Mouse (Mus musculus) intestine, embryonic 15.5 days (tissue): ENCODE data around the gene Itgax. TPM values are rescaled to one million over a fixed set of nuclear protein-coding genes. Genes with fewer than 3 reads are reported as not detected.

Experiments used
- ATAC-seq: fragments of 200-750 bp; cut with Nextera tagmentation; 2 replicates; pipeline ENCODE4 v1.8.0; 2017; ENCODE audit warnings: moderate TSS enrichment, moderate library complexity
- H3K27ac ChIP-seq: fragments of 300-500 bp; sonication (generic); 2 replicates; pipeline ENCODE4 v1.5.1; 2015; ENCODE audit warnings: mild to moderate bottlenecking, inconsistent platforms
- H3K27me3 ChIP-seq: fragments of 300-500 bp; sonication (generic); replicated peaks from 2 replicates; pipeline ENCODE4 v1.6.1; 2015; ENCODE audit warnings: inconsistent platforms
- H3K36me3 ChIP-seq: fragments of 300-500 bp; sonication (generic); 2 replicates; pipeline ENCODE4 v1.6.1; 2015; ENCODE audit warnings: inconsistent platforms
- H3K4me1 ChIP-seq: fragments of 300-500 bp; sonication (generic); replicated peaks from 2 replicates; pipeline ENCODE4 v1.6.1; 2015; ENCODE audit warnings: inconsistent platforms
- H3K4me2 ChIP-seq: fragments of 300-500 bp; sonication (generic); replicated peaks from 2 replicates; pipeline ENCODE4 v1.6.1; 2015; ENCODE audit warnings: mild to moderate bottlenecking, inconsistent platforms
- H3K4me3 ChIP-seq: fragments of 300-500 bp; sonication (generic); replicated peaks from 2 replicates; pipeline ENCODE4 v1.5.1; 2015; ENCODE audit warnings: inconsistent platforms
- H3K9ac ChIP-seq: fragments of 300-500 bp; sonication (generic); 2 replicates; pipeline ENCODE4 v1.6.1; 2015; ENCODE audit warnings: inconsistent platforms
- H3K9me3 ChIP-seq: fragments of 300-500 bp; sonication (generic); 2 replicates; pipeline ENCODE4 v1.6.1; 2016; ENCODE audit warnings: inconsistent platforms
- WGBS: fragments of 180-500 bp; shearing (Covaris S2); methylation state at CpG from one replicate; pipeline ENCODE4 v1.1.7; 2015; 5-methylcytosine and 5-hydroxymethylcytosine counted together
- polyA plus RNA-seq: library from polyadenylated mRNA; unstranded; fragments of >200 nt; fragmentation: Nextera tagmentation; extraction: Ambion mirVana; gene quantifications from 2 replicates; pipeline ENCODE4 v1.2.1, GENCODE M21; 2015

Gene Itgax
- 0.58 and 0.59 TPM in 2 replicates for polyA plus RNA-seq

GRCm38 (mm10) chr7:128128741-128129720 lies at the start of gene Itgax:
TSS of gene Itgax (plus strand) at chr7:128129547.
- Histone ChIP-seq H3K9me3 (no peaks in the 10 kb centered on the region), H3K27me3 (no peaks in the 10 kb centered on the region), H3K4me1 (no peaks in the 10 kb centered on the region), H3K27ac (no peak within 1 kb of the TSS), H3K4me2 (no peak within 1 kb of the TSS), H3K36me3 (no peaks in the 10 kb centered on the region), H3K4me3 (no peak within 1 kb of the TSS), H3K9ac (no peak within 1 kb of the TSS)
- 77% methylated on average over 8 of the region's 8 CpGs for WGBS
- no peak for ATAC-seq

GRCm38 (mm10) chr7:128080012-128080411 lies 49.3 kb upstream of the Itgax start:
- ATAC-seq, result no peak
- WGBS, result 87% methylated on average over 8 of the region's 8 CpGs

GRCm38 (mm10) chr7:128089141-128089540 lies 40.2 kb upstream of the Itgax start:
- no peak overlapping the region for H3K4me3 ChIP-seq
- no peaks in the 10 kb centered on the region for H3K4me1 ChIP-seq
- H3K4me2 ChIP-seq, result no peak overlapping the region
- H3K9ac ChIP-seq, result no peak overlapping the region
- H3K27me3 ChIP-seq, result no peaks in the 10 kb centered on the region
- H3K9me3 ChIP-seq, result no peaks in the 10 kb centered on the region
- H3K27ac ChIP-seq, result no peak overlapping the region
- H3K36me3 ChIP-seq, result no peaks in the 10 kb centered on the region
- no peak for ATAC-seq
- WGBS, result 69% methylated on average over 7 of the region's 7 CpGs

More at GRCm38 (mm10) chr7:128080012-128080411, 49.3 kb upstream of the Itgax start:
- Histone ChIP-seq H3K27me3 (no peaks in the 10 kb centered on the region), H3K9me3 (no peaks in the 10 kb centered on the region), H3K27ac (no peak overlapping the region), H3K9ac (no peak overlapping the region), H3K36me3 (no peaks in the 10 kb centered on the region), H3K4me2 (no peak overlapping the region), H3K4me1 (no peaks in the 10 kb centered on the region), H3K4me3 (no peak overlapping the region)

- Histone ChIP-seq H3K4me1 (no peaks in the 10 kb centered on the region), H3K27me3 (no peaks in the 10 kb centered on the region), H3K36me3 (no peaks in the 10 kb centered on the region), H3K27ac (no peak overlapping the region), H3K9ac (no peak overlapping the region), H3K9me3 (no peaks in the 10 kb centered on the region), H3K4me2 (no peak overlapping the region), H3K4me3 (no peak overlapping the region)
- 84% methylated on average over 1 of the region's 1 CpGs for WGBS
- 0 out of 2 replicates have a peak, but pooled peaks have one; percentile 55 for ATAC-seq
Observed at GRCm38 (mm10) chr7:128098135-128098534, 31.2 kb upstream of the Itgax start.

DNA sequence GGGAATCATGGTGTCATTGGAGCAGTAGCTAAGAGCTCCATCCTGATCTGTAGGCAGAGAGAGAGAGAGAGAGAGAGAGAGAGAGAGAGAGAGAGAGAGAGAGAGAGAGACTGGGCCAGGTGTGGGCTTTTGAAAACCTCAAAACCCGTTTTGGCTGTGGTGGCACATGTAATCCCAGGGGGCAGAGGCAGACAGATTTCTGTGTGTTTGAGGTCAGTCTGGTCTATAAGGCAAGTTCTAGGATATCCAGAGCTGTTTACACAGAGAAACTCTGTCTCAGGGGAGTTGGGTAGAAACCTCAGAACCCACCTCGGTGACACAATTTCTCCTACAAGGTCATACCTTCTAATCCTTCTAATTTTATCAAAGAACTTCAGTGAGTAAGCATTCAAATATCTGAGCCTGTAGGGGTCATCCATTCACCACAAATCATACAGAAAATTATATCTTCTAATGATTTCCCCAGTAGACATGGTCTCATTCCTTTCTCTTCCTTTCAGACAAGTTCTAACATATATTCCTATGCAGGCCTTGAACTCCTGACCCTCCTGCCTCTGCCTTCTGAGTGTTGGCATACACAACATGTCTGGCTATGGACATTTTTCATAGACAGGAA lies 28.5 kb upstream of the Itgax start:
- H3K4me3 ChIP-seq, result no peak overlapping the region
- no peak overlapping the region for H3K4me2 ChIP-seq
- WGBS, result 86% methylated on average over 2 of the region's 2 CpGs
- H3K4me1 ChIP-seq, result no peaks in the 10 kb centered on the region
- H3K27me3 ChIP-seq, result no peaks in the 10 kb centered on the region
- no peak overlapping the region for H3K27ac ChIP-seq
- no peak overlapping the region for H3K9ac ChIP-seq
- no peaks in the 10 kb centered on the region for H3K9me3 ChIP-seq
- no peaks in the 10 kb centered on the region for H3K36me3 ChIP-seq
- ATAC-seq, result no peak

DNA sequence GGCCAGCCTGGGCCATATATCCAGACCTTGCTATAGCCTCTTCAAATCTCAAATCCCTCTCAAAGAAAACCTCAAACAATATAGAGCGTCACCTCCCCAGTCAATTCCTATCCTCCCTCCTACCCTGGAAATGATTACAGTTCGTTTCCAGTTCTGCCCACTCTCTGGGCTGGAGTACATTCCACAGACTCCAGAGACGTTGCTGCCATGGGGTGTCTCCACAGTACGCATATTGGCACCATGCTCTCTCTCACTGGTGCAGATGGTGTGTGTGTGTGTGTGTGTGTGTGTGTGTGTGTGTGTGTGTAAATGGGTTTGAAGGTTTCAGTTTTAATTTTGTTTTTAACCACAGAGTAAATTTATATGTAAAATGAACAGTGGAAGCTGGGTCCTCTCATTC lies 24.1 kb upstream of the Itgax start:
- H3K27ac ChIP-seq, result no peak overlapping the region
- no peak overlapping the region for H3K4me2 ChIP-seq
- H3K27me3 ChIP-seq, result no peaks in the 10 kb centered on the region
- H3K9ac ChIP-seq, result no peak overlapping the region
- no peaks in the 10 kb centered on the region for H3K4me1 ChIP-seq
- H3K36me3 ChIP-seq, result no peaks in the 10 kb centered on the region
- no peak overlapping the region for H3K4me3 ChIP-seq
- no peaks in the 10 kb centered on the region for H3K9me3 ChIP-seq
- WGBS, result 51% methylated on average over 4 of the region's 4 CpGs
- ATAC-seq, result no peak

DNA sequence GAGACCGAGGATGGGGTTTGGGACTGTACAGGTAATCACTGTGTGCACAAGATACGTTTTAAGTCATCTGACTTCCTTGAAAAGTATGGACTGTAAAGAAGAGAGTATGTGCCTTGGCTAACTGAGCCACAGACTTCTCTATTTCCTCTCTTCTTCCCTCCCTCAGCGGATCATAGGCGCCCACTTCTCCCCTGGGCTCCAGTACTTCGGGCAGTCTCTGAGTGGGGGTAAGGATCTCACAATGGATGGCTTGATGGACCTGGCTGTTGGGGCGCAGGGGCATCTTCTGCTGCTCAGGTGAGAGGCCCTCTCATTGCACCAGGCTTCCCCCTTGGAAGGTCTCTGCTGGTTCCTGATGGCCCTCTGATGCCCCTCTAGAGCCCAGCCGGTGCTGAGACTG lies 21.9 kb upstream of the Itgax start:
- Histone ChIP-seq H3K4me3 (no peak overlapping the region), H3K9me3 (no peaks in the 10 kb centered on the region), H3K36me3 (no peaks in the 10 kb centered on the region), H3K4me1 (no peaks in the 10 kb centered on the region), H3K27ac (no peak overlapping the region), H3K9ac (no peak overlapping the region), H3K4me2 (no peak overlapping the region), H3K27me3 (no peaks in the 10 kb centered on the region)
- ATAC-seq, result no peak
- whole genome bisulfite sequencing, result 92% methylated on average over 7 of the region's 7 CpGs

DNA sequence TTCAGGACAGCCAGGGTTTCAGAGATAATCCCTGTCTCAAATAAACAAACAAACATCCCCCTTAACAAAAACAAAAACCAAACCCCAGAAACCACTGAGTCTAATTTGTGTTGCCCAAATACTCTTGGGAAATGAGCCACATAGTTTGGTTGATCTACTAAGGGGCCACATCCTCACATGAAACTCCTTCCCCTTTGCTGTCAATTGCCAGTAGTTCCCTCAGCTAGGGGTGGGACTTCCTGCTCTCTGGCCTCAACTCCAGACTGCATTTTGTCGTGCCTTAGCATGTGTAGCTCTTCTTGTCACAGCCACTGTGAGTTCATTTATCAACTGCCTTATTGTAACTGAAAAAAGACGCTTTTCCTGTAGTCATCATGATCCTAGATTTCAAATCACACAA lies 19.0 kb upstream of the Itgax start:
- H3K9me3 ChIP-seq, result no peaks in the 10 kb centered on the region
- H3K4me3 ChIP-seq, result no peak overlapping the region
- WGBS, result 48% methylated on average over 2 of the region's 2 CpGs
- ATAC-seq, result no peak
- H3K27me3 ChIP-seq, result no peaks in the 10 kb centered on the region
- H3K36me3 ChIP-seq, result no peaks in the 10 kb centered on the region
- H3K27ac ChIP-seq, result no peak overlapping the region
- no peak overlapping the region for H3K4me2 ChIP-seq
- no peak overlapping the region for H3K9ac ChIP-seq
- no peaks in the 10 kb centered on the region for H3K4me1 ChIP-seq

GRCm38 (mm10) chr7:128112131-128112530 lies 17.2 kb upstream of the Itgax start:
- Histone ChIP-seq H3K9ac (no peak overlapping the region), H3K27me3 (no peaks in the 10 kb centered on the region), H3K9me3 (no peaks in the 10 kb centered on the region), H3K36me3 (no peaks in the 10 kb centered on the region), H3K4me2 (no peak overlapping the region), H3K4me3 (no peak overlapping the region), H3K4me1 (no peaks in the 10 kb centered on the region), H3K27ac (no peak overlapping the region)
- 87% methylated on average over 11 of the region's 11 CpGs for WGBS
- ATAC-seq, result no peak

DNA sequence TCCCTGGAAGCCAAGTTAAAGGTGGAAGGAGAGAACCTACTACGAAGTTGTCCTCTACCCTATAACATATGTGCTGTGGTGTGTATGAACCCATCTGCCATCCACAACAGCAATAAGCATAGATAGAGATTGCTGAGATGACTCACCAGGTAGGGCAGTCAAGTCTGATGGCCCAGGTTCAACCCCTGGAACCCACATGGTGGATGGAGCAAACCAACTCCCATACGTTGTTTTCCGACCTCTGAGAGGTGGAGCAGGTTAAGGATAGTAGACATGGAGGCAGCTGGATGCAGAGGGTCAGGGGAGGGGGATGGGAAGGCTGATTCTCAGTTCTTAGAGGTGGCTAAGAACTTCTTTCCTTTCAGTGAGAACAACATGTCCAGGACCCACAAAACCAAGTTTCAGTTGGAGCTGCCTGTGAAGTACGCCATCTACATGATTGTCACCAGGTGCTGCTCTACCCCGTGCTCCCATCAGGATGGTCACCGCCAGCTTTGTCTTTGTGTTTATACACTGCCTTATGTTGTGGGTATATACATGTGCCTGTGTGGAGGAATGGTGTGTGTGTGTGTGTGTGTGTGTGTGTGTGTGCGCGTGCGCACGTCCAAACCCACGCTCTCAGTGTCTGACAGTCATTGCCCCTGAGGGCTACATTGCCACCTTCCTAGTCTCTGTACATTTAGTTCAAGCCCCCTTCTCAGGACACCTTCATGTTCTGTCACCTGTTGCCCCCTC lies 14.8 kb upstream of the Itgax start:
- 96% methylated on average over 11 of the region's 11 CpGs for WGBS
- H3K4me3 ChIP-seq, result no peak overlapping the region
- H3K4me1 ChIP-seq, result no peaks in the 10 kb centered on the region
- H3K4me2 ChIP-seq, result no peak overlapping the region
- H3K27ac ChIP-seq, result no peak overlapping the region
- no peak for ATAC-seq
- H3K9me3 ChIP-seq, result no peaks in the 10 kb centered on the region
- H3K36me3 ChIP-seq, result no peaks in the 10 kb centered on the region
- H3K27me3 ChIP-seq, result no peaks in the 10 kb centered on the region
- H3K9ac ChIP-seq, result no peak overlapping the region

- 66% methylated on average over 5 of the region's 5 CpGs for WGBS
- no peaks in the 10 kb centered on the region for H3K4me1 ChIP-seq
- ATAC-seq, result no peak
Observed at GRCm38 (mm10) chr7:128115211-128115958, 14.0 kb upstream of the Itgax start.

DNA sequence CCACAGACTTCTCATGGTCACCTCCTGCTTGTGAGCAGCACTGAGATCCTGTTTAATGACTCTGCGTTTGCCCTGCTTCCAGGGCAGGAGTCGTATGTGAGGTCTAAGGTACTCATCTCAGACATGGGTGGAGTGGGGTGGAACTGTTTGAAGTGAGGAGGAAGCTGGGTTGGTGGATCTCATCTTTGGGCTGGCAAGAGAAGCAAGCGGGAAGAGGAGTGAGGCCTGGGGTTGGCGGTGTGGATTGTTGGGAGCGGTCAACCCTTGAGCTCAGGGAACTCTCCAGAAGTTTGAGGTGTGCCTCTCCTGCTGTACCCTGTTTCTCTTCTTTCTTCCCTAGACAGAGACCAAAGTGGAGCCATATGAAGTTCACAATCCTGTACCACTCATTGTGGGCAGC lies 13.0 kb upstream of the Itgax start:
- Histone ChIP-seq H3K4me2 (no peak overlapping the region), H3K27me3 (no peaks in the 10 kb centered on the region)
- no peak for ATAC-seq

More at GRCm38 (mm10) chr7:128115211-128115958, 14.0 kb upstream of the Itgax start:
- Histone ChIP-seq H3K27me3 (no peaks in the 10 kb centered on the region), H3K36me3 (no peaks in the 10 kb centered on the region), H3K9ac (no peak overlapping the region), H3K4me3 (no peak overlapping the region), H3K9me3 (no peaks in the 10 kb centered on the region), H3K27ac (no peak overlapping the region), H3K4me2 (no peak overlapping the region)

More for the DNA sequence above, 13.0 kb upstream of the Itgax start:
- WGBS, result 91% methylated on average over 5 of the region's 5 CpGs
- no peaks in the 10 kb centered on the region for H3K9me3 ChIP-seq
- H3K9ac ChIP-seq, result no peak overlapping the region
- no peak overlapping the region for H3K27ac ChIP-seq
- no peaks in the 10 kb centered on the region for H3K36me3 ChIP-seq
- no peaks in the 10 kb centered on the region for H3K4me1 ChIP-seq
- H3K4me3 ChIP-seq, result no peak overlapping the region
